Mouse (Mus musculus): ENCODE data around the gene Suz12. TPM values are rescaled to one million over a fixed set of nuclear protein-coding genes. Genes with fewer than 3 reads are reported as not detected.
"Not testable (repeated sequence)": the region's sequence is repeated elsewhere in the genome, so short reads cannot be mapped to it uniquely, and the experiment has no call there.

Gene Suz12
- total and polyA plus RNA-seq, 2 experiments from 2014 or later = 8.1 to 34.8 TPM

DNA sequence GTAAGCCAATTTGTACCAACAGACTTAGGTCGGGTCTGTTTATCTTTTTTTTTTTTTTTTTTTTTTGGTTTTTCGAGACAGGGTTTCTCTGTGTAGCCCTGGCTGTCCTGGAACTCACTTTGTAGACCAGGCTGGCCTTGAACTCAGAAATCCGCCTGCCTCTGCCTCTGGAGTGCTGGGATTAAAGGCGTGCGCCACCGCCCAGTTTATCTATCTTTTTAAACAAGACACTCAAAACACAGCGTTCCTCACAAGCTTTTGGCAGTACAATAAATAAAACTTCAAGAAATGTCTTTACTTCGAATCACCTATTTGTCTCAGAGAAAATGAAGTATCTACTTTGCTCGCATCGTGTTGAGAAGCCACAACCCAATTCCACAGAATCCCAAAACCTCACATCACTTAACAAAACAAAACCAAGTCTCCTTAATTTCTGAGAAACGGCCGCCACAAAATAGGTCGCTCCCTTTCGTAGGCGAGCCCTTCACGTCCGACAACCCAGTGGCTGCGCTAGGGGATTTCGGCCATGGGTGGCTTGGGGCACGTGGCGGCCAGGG is 793 bp upstream of the Suz12 start:
- H3K27ac ChIP-seq (ENCODE audit: low read depth, low read length) = peak overlapping the region; percentile 41
- no peak; the same call in 1 of the 2 replicates for ATAC-seq
- no peaks in the 10 kb centered on the region for H3K4me1 ChIP-seq (ENCODE audit: insufficient read depth)
- H3K9me3 ChIP-seq (ENCODE audit: low read length) = no peaks in the 10 kb centered on the region
- no peaks in the 10 kb centered on the region for H3K27me3 ChIP-seq (ENCODE audit: insufficient read depth, low read length)
- no peak for TF ChIP-seq CTCF (IDR thresholded peaks at IDR 0.05; ENCODE audit: low read depth)
- H3K36me3 ChIP-seq (ENCODE audit: insufficient read depth) = no peaks in the 10 kb centered on the region
- H3K4me2 ChIP-seq (ENCODE audit: low read depth) = peak overlapping the region; percentile 90
- peak overlapping the region; percentile 67 for H3K9ac ChIP-seq
- H3K4me3 ChIP-seq (ENCODE audit: low read depth, low read length) = peak overlapping the region; percentile 91
- no peak for DNase-seq
- WGBS = 30% methylated on average over 20 of the region's 21 CpGs

DNA sequence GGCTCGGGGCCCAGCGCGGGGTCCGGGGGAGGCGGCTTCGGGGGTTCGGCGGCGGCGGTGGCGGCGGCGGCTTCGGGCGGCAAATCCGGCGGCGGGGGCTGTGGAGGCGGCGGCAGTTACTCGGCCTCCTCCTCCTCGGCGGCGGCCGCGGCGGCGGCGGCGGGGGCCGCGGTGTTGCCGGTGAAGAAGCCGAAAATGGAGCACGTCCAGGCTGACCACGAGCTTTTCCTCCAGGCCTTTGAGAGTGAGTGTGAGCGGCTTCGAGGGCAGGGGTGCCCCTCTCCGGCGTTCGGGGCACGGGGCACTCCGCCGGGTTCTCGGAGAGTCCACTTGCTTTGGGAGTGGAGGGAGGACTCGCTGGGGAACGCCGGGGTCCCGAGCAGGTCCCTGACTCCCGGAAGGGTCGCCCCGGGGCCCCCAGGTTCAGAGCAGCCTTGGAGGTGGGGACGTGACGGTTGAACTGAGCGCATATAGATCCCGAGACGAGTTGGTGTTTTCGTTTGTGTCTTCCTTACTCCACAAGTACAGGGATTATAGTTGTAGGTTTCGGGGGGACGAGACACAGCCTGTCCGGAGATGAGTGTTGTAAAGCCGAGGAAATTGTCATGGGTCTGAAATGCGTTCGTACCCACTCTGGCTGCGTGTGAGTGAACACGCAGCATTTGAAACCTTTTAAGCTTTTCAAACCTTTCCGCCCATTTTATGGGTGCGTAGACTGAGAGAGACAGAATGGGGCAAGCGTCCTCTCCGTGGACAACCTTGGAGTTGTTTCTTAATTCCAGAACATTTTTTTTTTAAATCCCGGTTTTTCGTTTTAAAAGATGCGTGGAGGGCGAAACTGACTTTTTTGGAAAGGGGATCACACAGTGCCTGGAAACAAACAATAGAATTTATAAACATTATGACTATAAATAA is 707 bp downstream of the Suz12 start:
- under 1% methylated on average over 61 of the region's 74 CpGs for WGBS
- H3K9ac ChIP-seq = peak overlapping the region; percentile 67
- DNase-seq (peak; percentile 30), ATAC-seq (peak; percentile 18; the same call in 1 of the 2 replicates)
- H3K27ac ChIP-seq (ENCODE audit: low read depth, low read length) = peak overlapping the region; percentile 91
- H3K4me2 ChIP-seq (ENCODE audit: low read depth) = peak overlapping the region; percentile 69
- no peaks in the 10 kb centered on the region for H3K36me3 ChIP-seq (ENCODE audit: insufficient read depth)
- peak overlapping the region; percentile 91 for H3K4me3 ChIP-seq (ENCODE audit: low read depth, low read length)
- TF ChIP-seq CTCF (IDR thresholded peaks at IDR 0.05; ENCODE audit: low read depth) = no peak
- H3K4me1 ChIP-seq (ENCODE audit: insufficient read depth) = no peaks in the 10 kb centered on the region
- H3K27me3 ChIP-seq (ENCODE audit: insufficient read depth, low read length) = no peaks in the 10 kb centered on the region
- no peaks in the 10 kb centered on the region for H3K9me3 ChIP-seq (ENCODE audit: low read length)

DNA sequence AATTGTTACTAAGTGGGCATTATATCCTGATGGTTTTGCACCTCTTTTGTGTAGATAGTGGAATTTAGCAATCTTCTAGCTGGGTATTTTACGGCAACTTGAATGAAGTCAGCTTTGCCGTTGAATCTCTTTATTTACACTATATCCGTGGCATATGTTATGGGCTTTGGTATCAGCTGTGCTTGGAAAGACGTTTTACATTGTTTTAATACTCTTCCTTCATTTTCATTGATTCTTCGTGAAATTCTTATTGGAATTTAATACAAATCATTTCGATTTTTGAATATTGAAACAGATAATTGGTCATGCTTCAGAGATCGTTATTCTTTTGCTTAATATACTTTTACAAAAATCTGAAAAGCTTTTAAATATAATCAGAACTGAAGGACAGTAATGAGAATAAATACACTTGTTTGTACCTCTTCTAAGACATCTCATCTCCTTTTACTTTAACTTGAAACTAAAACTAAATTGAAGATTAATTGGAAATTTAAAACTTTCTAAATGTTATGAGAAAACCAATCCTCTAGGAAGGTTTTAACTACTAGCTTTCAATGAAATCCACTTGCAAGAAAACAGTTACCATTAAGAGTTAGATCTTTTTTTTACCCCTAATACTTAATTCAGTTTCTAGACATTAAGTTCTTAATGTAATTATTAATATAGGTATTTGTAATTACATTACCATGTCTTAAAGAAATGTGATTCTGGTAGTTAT is 1.5 kb downstream of the Suz12 start:
- Histone ChIP-seq H3K9me3 (ENCODE audit: low read length) (no peaks in the 10 kb centered on the region), H3K9ac (peak overlapping the region; percentile 67; the same call in 1 of the 2 replicates), H3K4me3 (ENCODE audit: low read depth, low read length) (peak overlapping the region; percentile 91), H3K27me3 (ENCODE audit: insufficient read depth, low read length) (no peaks in the 10 kb centered on the region), H3K4me2 (ENCODE audit: low read depth) (peak overlapping the region; percentile 69), H3K36me3 (ENCODE audit: insufficient read depth) (peaks cover 2% of the 10 kb centered on the region; the same call in 1 of the 2 replicates), H3K27ac (ENCODE audit: low read depth, low read length) (no peak overlapping the region), H3K4me1 (ENCODE audit: insufficient read depth) (no peaks in the 10 kb centered on the region)
- DNase-seq = no peak
- no peak for TF ChIP-seq CTCF (IDR thresholded peaks at IDR 0.05; ENCODE audit: low read depth)
- ATAC-seq = no peak
- 2% methylated on average over 7 of the region's 7 CpGs for WGBS

DNA sequence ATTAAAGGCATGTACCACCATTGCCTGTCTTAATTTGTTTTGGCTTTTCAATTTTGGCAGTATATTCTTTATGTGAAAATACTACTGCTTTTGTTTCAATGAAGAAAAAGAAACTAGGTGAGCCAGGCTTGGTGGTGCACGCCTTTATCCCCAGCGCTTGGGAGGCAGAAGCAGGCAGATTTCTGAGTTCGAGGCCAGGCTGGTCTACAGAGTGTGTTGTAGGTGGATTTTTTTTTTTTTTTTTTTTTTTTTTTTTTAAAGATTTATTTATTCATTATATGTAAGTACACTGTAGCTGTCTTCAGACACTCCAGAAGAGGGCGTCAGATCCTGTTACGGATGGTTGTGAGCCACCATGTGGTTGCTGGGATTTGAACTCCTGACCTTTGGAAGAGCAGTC is 23.6 kb downstream of the Suz12 start:
- H3K4me2 ChIP-seq (ENCODE audit: low read depth); H3K27ac ChIP-seq (ENCODE audit: low read depth, low read length); H3K9me3 ChIP-seq (ENCODE audit: low read length); H3K9ac ChIP-seq; DNase-seq; H3K27me3 ChIP-seq (ENCODE audit: insufficient read depth, low read length); H3K4me1 ChIP-seq (ENCODE audit: insufficient read depth); ATAC-seq; H3K4me3 ChIP-seq (ENCODE audit: low read depth, low read length): not testable (repeated sequence)
- H3K36me3 ChIP-seq (ENCODE audit: insufficient read depth) = peaks cover 35% of the 10 kb centered on the region
- 96% methylated on average over 3 of the region's 5 CpGs for WGBS

DNA sequence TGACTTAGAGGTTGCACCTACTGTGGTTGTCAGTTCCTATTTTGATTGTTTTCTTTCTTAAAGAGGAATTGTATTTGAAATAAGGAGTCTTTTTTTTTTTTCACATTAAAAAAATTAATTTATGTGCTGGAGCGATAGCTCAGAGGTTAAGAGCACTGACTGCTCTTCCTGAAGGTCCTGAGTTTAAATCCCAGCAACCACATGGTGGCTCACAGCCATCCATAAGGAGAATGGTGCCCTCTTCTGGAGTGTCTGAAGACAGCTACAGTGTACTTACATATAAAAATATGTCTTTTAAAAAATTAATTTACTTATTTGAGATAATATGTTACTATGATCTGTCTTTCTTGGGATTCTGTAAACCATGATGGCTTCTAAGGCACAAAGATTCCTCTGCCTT is 26.9 kb downstream of the Suz12 start:
- Histone ChIP-seq H3K36me3 (ENCODE audit: insufficient read depth) (peaks cover 34% of the 10 kb centered on the region), H3K9me3 (ENCODE audit: low read length) (no peaks in the 10 kb centered on the region), H3K9ac (no peak overlapping the region), H3K27me3 (ENCODE audit: insufficient read depth, low read length) (no peaks in the 10 kb centered on the region), H3K4me3 (ENCODE audit: low read depth, low read length) (no peak overlapping the region), H3K4me1 (ENCODE audit: insufficient read depth) (no peaks in the 10 kb centered on the region), H3K4me2 (ENCODE audit: low read depth) (no peak overlapping the region), H3K27ac (ENCODE audit: low read depth, low read length) (no peak overlapping the region)
- TF ChIP-seq CTCF (IDR thresholded peaks at IDR 0.05; ENCODE audit: low read depth) = no peak; the same call in 1 of the 2 replicates
- ATAC-seq (no peak), DNase-seq (no peak)
- WGBS = 81% methylated on average over 1 of the region's 1 CpGs

DNA sequence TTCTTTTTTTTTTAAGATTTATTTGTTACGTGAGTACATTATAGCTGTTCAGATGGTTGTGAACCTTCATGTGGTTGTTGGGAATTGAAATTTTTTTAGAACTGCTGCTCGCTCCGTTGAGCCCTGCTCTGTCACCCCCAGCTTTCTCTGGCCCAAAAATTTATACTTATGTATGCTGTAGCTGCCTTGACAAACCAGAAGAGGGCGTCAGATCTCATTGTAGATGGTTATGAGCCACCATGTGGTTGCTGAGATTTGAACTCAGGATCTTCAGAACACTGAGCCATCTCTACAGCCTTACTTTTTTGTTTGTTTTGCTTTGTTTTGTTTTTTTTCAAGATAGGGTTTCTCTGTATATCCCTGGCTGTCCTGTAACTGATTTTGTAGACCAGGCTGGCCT is 28.4 kb downstream of the Suz12 start:
- Histone ChIP-seq H3K36me3 (ENCODE audit: insufficient read depth) (peaks cover 43% of the 10 kb centered on the region), H3K27ac (ENCODE audit: low read depth, low read length) (no peak overlapping the region), H3K4me1 (ENCODE audit: insufficient read depth) (no peaks in the 10 kb centered on the region), H3K4me3 (ENCODE audit: low read depth, low read length) (no peak overlapping the region), H3K9me3 (ENCODE audit: low read length) (no peaks in the 10 kb centered on the region), H3K9ac (no peak overlapping the region), H3K4me2 (ENCODE audit: low read depth) (no peak overlapping the region), H3K27me3 (ENCODE audit: insufficient read depth, low read length) (no peaks in the 10 kb centered on the region)
- no peak for ATAC-seq
- DNase-seq = no peak
- TF ChIP-seq CTCF (IDR thresholded peaks at IDR 0.05; ENCODE audit: low read depth) = no peak
- 93% methylated on average over 4 of the region's 4 CpGs for WGBS
